Mouse (Mus musculus) small intestine, adult 2 months (tissue): ENCODE measurements around the gene Usp21. TPM values are rescaled to one million over a fixed set of nuclear protein-coding genes. Genes with fewer than 3 reads are reported as not detected.

ENCODE experiments used
- H3K27ac ChIP-seq: fragments of 200-500 bp; 2 replicates; pipeline ENCODE4 v1.5.1; 2012; ENCODE audit warnings: low read depth, low read length, control low read depth, inconsistent platforms; ENCODE audit not compliant: insufficient read depth
- H3K27me3 ChIP-seq: fragments of 200-500 bp; 2 replicates; pipeline ENCODE4 v1.6.1; 2012; ENCODE audit warnings: mild to moderate bottlenecking, moderate library complexity, low read length, inconsistent platforms; ENCODE audit not compliant: control insufficient read depth, insufficient read depth
- H3K36me3 ChIP-seq: fragments of 200-500 bp; 2 replicates; pipeline ENCODE4 v1.6.1; 2012; ENCODE audit warnings: mild to moderate bottlenecking, low read length, control low read depth, inconsistent platforms; ENCODE audit not compliant: control insufficient read depth, insufficient read depth
- H3K4me1 ChIP-seq: fragments of 200-500 bp; 2 replicates; pipeline ENCODE4 v1.6.1; 2012; ENCODE audit warnings: low read length, inconsistent platforms, mixed read lengths; ENCODE audit not compliant: control insufficient read depth, insufficient read depth, insufficient read length
- H3K4me3 ChIP-seq: fragments of 200-500 bp; 2 replicates; pipeline ENCODE4 v1.5.1; 2012; ENCODE audit warnings: low read depth, mild to moderate bottlenecking, control low read depth, inconsistent platforms, low read length, moderate library complexity
- CTCF ChIP-seq: fragments of 200-500 bp; IDR thresholded peaks from 2 replicates; pipeline ENCODE4 v1.5.1; 2012; ENCODE audit warnings: low read depth, mild to moderate bottlenecking, control low read depth, inconsistent platforms, low read length, moderate library complexity, mixed read lengths; ENCODE audit not compliant: insufficient replicate concordance, insufficient read length; ENCODE audit errors: extremely low read depth
- POLR2A ChIP-seq: fragments of 200-500 bp; IDR thresholded peaks from 2 replicates; pipeline ENCODE4 v1.6.1; 2012; ENCODE audit warnings: low read depth, mild to moderate bottlenecking, control low read depth, inconsistent platforms, low read length, moderate library complexity
- WGBS: fragments of 180-500 bp; shearing (Covaris S2); methylation state at CpG from one replicate; pipeline ENCODE4 v1.1.7; 2018; 5-methylcytosine and 5-hydroxymethylcytosine counted together
- polyA plus RNA-seq: library from polyadenylated mRNA; depleted of rRNA; stranded (reverse); fragments of >200 nt; gene quantifications from 2 replicates; pipeline ENCODE4 v1.2.3, GENCODE M21; 2012

The Usp21 gene
- polyA plus RNA-seq, 1 experiment: 30.2 TPM

DNA sequence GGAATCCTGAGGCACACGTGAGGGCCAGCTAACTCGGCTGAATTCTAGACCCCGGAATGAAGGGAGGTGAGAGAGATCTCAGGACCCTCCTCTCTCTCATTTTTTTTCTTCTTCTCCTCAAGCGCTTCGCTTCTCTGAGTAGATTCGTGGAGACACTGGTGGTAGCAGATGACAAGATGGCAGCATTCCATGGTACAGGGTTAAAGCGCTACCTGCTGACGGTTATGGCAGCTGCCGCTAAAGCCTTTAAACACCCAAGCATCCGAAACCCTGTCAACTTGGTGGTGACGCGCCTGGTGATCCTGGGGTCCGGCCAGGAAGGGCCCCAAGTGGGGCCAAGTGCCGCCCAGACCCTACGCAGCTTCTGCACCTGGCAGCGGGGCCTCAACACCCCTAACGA is 35.4 kb downstream of the Usp21 start:
- peaks cover 14% of the 10 kb centered on the region for H3K4me1 ChIP-seq
- H3K36me3 ChIP-seq: no peaks in the 10 kb centered on the region
- TF ChIP-seq POLR2A (no peak), CTCF (no peak)
- WGBS: 70% methylated on average over 17 of the region's 17 CpGs
- H3K27ac ChIP-seq: no peak overlapping the region
- H3K4me3 ChIP-seq: no peak overlapping the region
- no peaks in the 10 kb centered on the region for H3K27me3 ChIP-seq

GRCm38 (mm10) chr1:171251594-171252324 is 36.0 kb downstream of the Usp21 start:
- H3K4me1 ChIP-seq: peaks cover 14% of the 10 kb centered on the region
- H3K4me3 ChIP-seq: peak overlapping the region; percentile 42
- 45% methylated on average over 13 of the region's 13 CpGs for WGBS
- H3K36me3 ChIP-seq: no peaks in the 10 kb centered on the region
- no peak overlapping the region for H3K27ac ChIP-seq
- no peaks in the 10 kb centered on the region for H3K27me3 ChIP-seq
- no peak for TF ChIP-seq POLR2A
- no peak for TF ChIP-seq CTCF

DNA sequence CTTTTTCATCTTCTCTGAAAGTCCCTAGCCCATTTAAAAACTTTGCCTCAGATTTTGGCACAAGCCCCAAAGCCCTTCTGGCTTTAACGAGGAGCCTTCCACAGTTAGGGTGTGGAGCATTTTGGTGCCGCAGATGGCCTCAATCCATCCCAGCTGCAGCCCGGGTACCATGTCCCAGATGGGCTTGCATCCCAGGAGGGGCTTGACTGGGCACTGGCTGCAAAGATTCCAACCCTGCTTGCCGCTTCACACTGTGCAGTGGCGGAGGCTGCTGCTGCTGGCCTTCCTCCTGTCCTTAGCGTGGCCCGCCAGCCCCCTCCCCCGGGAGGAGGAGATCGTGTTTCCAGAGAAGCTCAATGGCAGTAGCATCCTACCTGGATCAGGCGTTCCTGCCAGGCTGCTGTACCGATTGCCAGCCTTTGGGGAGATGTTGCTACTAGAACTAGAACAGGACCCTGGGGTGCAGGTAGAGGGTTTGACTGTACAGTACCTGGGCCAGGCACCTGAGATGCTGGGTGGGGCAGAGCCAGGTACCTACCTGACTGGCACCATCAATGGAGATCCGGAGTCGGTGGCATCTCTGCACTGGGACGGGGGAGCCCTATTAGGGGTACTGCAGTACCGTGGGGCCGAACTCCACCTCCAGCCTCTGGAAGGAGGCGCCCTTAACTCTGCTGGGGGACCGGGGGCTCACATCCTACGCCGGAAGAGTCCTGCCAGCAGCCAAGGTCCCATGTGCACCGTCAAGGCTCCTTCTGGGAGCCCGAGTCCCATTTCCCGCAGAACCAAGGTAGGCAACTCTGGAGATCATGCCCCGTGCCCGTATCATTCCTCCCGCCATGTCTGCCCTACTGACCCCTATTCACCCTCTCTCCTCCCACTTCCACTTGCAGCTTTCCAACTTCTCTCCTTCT is 36.9 kb downstream of the Usp21 start, which contains the start of gene Ndufs2:
Gene Ndufs2, minus strand, starts transcription at position 709 of the 914 bp plus-strand sequence.
- no peak within 1 kb of the TSS for H3K27ac ChIP-seq
- 46% methylated on average over 26 of the region's 26 CpGs for WGBS
- no peak for TF ChIP-seq POLR2A
- TF ChIP-seq CTCF: no peak
- peaks cover 16% of the 10 kb centered on the region for H3K4me1 ChIP-seq
- H3K4me3 ChIP-seq: peak within 1 kb of the TSS; percentile 42
- no peaks in the 10 kb centered on the region for H3K27me3 ChIP-seq
- no peaks in the 10 kb centered on the region for H3K36me3 ChIP-seq

DNA sequence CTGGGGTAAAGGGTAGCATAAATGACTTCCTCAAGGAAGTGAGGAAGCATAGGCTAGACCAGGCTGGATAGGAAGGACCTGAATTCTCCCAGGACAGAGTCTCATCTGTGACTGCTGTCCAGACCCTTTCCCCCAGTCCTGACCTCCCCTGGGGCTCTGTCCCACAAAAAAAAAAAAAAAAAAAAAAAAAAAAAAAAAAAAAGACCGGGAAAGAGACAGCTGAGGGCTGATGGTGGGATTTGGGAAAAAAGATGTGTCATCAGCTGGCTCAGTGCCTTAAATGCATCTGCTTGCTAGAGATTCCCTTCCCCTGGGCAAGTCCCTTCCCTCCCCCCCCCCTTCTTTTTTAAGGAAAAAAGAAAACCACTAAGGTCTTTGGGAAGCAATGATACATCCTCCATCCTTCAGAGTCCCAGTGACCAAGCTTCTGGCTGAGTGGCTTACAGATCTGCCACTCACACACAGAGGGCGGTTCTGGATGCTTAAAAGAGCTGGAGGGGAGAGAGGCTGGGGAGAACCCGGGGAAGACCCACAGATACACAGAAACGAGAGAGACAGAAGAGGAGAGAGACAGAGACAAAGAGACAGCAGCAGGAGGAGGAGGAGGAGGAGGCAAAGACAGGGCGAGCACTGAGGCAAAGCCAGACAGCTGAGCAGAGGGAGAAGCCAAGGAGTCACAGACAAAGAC is 37.7 kb downstream of the Usp21 start, which contains the start of gene Adamts4:
Gene Adamts4, plus strand, starts transcription at position 509 of the 688 bp plus-strand sequence.
- no peak within 1 kb of the TSS for H3K27ac ChIP-seq
- peak within 1 kb of the TSS; percentile 42 for H3K4me3 ChIP-seq
- WGBS: 51% methylated on average over 5 of the region's 5 CpGs

GRCm38 (mm10) chr1:171248386-171249226 is 39.2 kb downstream of the Usp21 start:
- Histone ChIP-seq H3K4me3 (no peak overlapping the region), H3K36me3 (peaks cover 11% of the 10 kb centered on the region), H3K27me3 (no peaks in the 10 kb centered on the region), H3K27ac (peak overlapping the region; percentile 14), H3K4me1 (peaks cover 17% of the 10 kb centered on the region)
- 66% methylated on average over 3 of the region's 3 CpGs for WGBS
- no peak for TF ChIP-seq POLR2A
- no peak for TF ChIP-seq CTCF

More for the DNA sequence above, 37.7 kb downstream of the Usp21 start, which contains the start of gene Adamts4:
- Histone ChIP-seq H3K4me1 (peaks cover 17% of the 10 kb centered on the region), H3K36me3 (peaks cover 3% of the 10 kb centered on the region), H3K27me3 (no peaks in the 10 kb centered on the region)
- TF ChIP-seq POLR2A (no peak), CTCF (no peak)

- H3K27me3 ChIP-seq: no peaks in the 10 kb centered on the region
- 13% methylated on average over 4 of the region's 4 CpGs for WGBS
- peak overlapping the region; percentile 72; the same call in 1 of the 2 replicates for H3K27ac ChIP-seq
- H3K4me3 ChIP-seq: no peak overlapping the region
- H3K4me1 ChIP-seq: peaks cover 17% of the 10 kb centered on the region
- TF ChIP-seq POLR2A: no peak
- TF ChIP-seq CTCF: no peak
- H3K36me3 ChIP-seq: peaks cover 15% of the 10 kb centered on the region
These were observed 39.9 kb downstream of the Usp21 start for GRCm38 (mm10) chr1:171247916-171248315.
